Mouse (Mus musculus) megakaryocyte, embryonic 14.5 days (primary cell): Measurements from ENCODE around the gene Gm45844.
"Not testable (repeated sequence)": the region's sequence is repeated elsewhere in the genome, so short reads cannot be mapped to it uniquely, and the experiment has no call there.

Experiments used
- FLI1 ChIP-seq: IDR thresholded peaks from 2 replicates; pipeline ENCODE4 v1.6.1; 2012; ENCODE audit warnings: low read length, inconsistent platforms, mixed read lengths
- GATA1 ChIP-seq: IDR thresholded peaks from 3 replicates; pipeline ENCODE4 v1.6.1; 2012; ENCODE audit warnings: mixed read lengths, low read length, inconsistent platforms, borderline replicate concordance

- TF ChIP-seq GATA1, FLI1: not testable (repeated sequence)
Measured at GRCm38 (mm10) chr7:7247228-7247627, 30.9 kb downstream of the Gm45844 start, which contains the start of gene Vmn2r29.
